Mouse (Mus musculus) stomach, postnatal 0 days (tissue): ENCODE data around the gene Tac4.

Experiments
- CTCF ChIP-seq: IDR thresholded peaks from 2 replicates; pipeline ENCODE4 v1.5.1; 2016; ENCODE audit warnings: antibody characterized with exemption, low read depth, mild to moderate bottlenecking, moderate library complexity
- EP300 ChIP-seq: optimal IDR thresholded peaks from 2 replicates; pipeline ENCODE3; 2016; ENCODE audit warnings: antibody characterized with exemption

DNA sequence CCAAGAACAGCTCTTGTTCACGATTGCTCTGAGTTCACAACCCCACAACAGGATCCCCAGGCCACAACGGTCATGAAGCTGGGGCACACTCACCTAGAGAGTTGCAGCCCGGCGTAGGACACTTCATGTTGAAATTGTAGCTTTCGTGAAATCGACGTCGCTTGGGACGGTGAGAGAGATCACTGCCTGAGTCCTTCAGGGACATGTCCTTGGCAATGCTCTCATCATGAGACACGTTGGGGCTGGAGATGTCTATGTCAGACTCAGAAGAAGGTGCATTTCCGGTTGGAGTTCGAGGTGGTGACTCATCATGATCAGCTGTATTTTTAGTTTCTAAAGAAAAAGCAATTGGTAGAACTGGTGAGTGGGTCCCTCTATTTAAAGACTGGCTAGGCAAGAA, 38.6 kb downstream of the Tac4 start:
- TF ChIP-seq CTCF (no peak), EP300 (no peak)
